Mouse (Mus musculus): ENCODE data around the gene Deaf1.

Deaf1 gene

DNA sequence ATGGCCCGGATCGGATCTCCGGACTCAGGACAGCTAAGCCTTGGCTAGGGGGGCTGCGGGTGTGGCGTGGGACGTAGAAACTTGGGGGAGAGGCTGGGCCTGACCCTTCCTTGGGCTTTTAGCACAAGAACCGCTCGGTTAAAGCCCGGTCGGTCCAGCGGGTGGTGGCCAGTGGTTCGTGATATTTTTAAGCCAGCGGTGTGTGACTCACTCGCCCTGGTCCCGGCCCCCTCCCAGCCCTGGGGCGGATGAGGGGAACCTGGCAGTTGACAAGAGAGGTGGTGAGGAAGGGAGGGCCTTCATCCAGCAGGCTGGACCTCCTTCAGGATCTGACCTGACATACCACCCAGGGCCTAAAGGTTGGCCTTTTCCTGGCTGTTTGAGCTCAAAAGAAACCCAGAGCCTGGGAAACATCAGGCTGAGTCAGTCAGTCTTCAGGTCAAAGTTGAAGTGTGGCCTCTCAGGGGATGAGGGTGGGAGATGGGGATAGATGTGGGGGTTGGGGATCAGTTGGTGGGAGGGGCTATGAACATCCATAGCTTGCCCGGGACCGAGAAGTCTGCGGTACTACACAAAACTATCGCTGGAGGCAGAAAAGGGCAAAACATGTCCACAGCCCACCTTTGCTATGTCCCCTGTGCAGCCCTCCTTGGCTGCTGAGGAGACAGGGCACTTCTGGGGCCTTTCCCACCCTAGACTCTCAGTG lies 11.9 kb upstream of the Deaf1 start:
- DNase-seq (ENCODE audit: low read depth, low spot score), result no peak

GRCm38 (mm10) chr7:141338576-141339131 lies 11.2 kb upstream of the Deaf1 start, which contains the start of gene Eps8l2:
TSS of gene Eps8l2 (plus strand) at chr7:141338880.
- DNase-seq (ENCODE audit: low read depth, low spot score), result no peak

- DNase-seq (ENCODE audit: low read depth, low spot score), result no peak
Observed at GRCm38 (mm10) chr7:141337716-141338416, 10.4 kb upstream of the Deaf1 start.

- no peak for DNase-seq (ENCODE audit: low read depth, low spot score)
Observed at GRCm38 (mm10) chr7:141336296-141336695, 8.8 kb upstream of the Deaf1 start.

GRCm38 (mm10) chr7:141335682-141336081 lies 8.2 kb upstream of the Deaf1 start:
- no peak for DNase-seq (ENCODE audit: low read depth, low spot score)

GRCm38 (mm10) chr7:141335044-141335579 lies 7.6 kb upstream of the Deaf1 start:
- no peak for DNase-seq (ENCODE audit: low read depth, low spot score)

DNA sequence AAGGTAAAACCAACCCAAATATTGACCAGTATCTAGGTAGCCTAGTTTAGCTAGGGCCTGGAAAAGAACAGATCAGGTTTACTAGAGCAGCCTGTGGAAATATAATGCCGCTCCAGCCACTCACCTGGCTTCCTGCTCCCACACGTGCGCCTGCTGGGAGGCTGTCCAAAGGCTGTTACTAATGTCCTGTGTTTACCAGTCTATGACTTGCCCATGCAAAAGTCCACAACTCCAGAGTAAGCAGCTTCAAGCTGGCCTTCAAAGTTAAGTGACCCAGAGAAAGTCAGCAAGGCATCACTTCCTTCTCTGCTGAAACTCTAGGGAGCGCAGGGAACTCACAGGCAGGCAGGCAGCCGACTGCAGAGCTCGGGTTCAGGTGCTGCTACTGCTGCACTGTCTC lies 4.5 kb upstream of the Deaf1 start:
- no peak for DNase-seq (ENCODE audit: low read depth, low spot score)

DNA sequence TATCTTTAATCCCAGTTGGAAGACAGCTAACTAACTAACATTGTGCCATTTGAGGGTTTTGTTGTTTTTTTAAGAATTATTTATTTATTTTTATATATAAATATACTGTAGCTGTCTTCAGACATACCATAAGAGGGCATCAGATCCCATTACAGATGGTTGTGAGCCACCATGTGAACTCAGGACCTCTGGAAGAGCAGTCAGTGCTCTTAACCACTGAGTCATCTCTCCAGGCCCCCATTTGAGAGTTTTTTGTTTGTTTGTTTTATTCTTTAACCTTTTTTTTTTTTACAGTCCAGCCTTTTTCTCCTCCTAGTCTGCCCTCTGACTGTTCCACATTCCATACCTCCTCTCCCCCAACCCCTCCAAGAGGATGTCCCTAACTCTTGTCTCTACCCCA lies 3.2 kb upstream of the Deaf1 start:
- DNase-seq (ENCODE audit: low read depth, low spot score), result no peak

DNA sequence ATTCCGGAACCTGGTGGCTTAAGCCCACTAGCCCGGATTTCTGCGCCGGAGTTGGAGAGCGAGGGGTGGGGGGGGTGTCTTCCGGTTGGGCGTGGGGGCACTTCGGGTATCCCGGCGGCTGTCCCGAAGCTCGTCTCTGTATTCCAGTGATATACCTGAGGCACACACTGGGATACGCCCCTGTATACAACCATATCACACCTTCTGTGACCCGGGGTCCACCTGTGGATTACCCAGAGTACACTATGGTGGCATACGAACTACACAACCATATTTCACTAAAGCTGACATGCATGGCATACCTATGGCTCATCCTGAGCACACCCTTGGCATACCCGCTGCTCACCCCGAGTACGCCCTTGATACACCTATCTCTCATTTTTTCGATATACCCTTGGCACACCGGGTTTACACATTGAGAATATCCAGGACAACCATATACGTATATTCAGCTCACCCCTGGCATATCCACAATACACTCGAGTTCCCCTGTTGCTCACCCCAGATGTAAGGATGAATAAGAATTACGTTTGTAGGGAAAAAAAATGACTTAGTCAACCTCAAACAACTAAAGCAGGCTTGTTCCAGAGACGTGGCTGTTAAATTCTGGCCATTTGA lies 992 bp upstream of the Deaf1 start:
- DNase-seq (ENCODE audit: low read depth, low spot score), result peak; percentile 13

GRCm38 (mm10) chr7:141326546-141327446 lies 694 bp downstream of the Deaf1 start:
- peak; percentile 11 for DNase-seq (ENCODE audit: low read depth, low spot score)

DNA sequence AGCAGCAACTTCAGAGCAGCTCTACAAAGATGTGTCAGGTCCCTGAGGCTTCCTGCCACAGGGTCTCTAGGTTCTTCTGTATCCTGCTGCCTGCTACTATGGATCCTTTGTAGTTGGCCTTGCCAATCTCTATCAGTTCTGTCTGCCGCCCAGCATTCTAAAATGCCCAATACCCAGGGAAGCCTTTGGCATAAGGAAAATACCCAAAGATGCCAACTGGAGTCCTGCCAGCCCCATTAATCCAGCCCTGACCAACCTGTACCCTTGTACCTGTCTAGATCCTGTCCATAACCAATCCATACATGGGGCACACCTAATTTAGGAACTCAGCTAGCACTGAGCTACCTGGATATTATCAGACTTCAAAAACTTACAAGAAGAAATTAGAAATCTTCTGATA lies 2.8 kb downstream of the Deaf1 start:
- no peak for DNase-seq (ENCODE audit: low read depth, low spot score)

DNA sequence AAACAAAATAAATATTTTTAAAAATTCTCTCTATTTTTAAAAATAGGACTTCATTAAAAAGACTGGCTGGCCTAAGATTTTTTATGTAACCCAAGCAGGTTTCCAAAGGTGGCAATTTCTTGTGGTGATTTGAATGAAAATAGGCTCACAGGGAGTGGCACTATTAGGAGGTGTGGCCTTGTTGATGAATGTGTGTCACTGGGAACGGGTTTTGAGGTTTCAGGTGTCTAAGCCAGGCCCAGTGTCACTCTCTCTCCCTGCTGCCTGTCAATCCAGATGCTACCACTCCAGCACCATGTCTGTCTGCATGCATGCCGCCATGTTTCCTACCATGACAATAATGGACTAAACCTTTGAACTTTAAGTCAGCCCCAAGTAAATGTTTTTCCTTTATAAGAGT lies 8.0 kb downstream of the Deaf1 start:
- DNase-seq (ENCODE audit: low read depth, low spot score), result no peak

- DNase-seq (ENCODE audit: low read depth, low spot score), result no peak
Observed at GRCm38 (mm10) chr7:141317619-141318132, 9.8 kb downstream of the Deaf1 start.

DNA sequence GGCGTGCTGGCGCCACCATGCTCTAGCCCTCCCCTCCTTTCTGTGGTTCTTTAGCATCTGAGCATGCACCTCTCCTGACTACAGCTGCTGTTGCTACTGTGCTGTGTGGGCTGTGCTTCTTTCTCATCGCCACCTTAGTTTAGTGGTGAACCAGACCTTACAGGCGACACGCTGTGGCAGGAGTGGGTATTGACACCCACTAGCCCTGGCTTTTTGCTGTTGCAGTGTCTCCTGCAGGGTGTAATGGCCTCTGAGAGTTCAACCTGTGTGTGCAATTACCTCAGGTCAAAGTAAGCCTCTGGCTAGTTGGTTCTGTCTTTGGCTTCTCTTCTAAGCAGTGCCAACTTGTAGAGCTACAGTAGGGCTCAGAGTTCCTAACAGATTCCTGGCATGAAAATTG lies 11.5 kb downstream of the Deaf1 start:
- no peak for DNase-seq (ENCODE audit: low read depth, low spot score)

DNA sequence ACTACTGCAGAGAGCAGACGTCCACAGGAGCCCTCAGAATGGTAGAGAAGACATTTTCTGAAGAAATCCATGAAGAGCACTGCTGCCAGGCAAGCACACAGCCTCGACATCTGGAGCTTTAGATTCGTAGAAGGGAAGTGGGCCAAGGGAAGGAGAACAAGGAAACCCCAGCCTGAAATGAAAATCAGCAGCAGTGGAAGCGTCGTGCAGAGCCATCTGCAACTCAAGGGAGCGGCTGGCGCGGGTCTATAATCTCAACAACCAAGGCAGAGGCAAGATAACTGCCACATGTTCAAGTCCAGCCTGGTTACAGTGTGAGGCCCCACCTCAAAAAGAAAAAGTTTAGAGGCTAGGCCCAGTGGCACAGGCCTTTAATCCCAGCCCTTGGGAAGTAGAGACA lies 12.4 kb downstream of the Deaf1 start:
- DNase-seq (ENCODE audit: low read depth, low spot score), result no peak

- DNase-seq (ENCODE audit: low read depth, low spot score), result no peak
Observed at GRCm38 (mm10) chr7:141314416-141314815, 13.1 kb downstream of the Deaf1 start.

GRCm38 (mm10) chr7:141304537-141304936 lies 23.0 kb downstream of the Deaf1 start:
- DNase-seq (ENCODE audit: low read depth, low spot score), result no peak

DNA sequence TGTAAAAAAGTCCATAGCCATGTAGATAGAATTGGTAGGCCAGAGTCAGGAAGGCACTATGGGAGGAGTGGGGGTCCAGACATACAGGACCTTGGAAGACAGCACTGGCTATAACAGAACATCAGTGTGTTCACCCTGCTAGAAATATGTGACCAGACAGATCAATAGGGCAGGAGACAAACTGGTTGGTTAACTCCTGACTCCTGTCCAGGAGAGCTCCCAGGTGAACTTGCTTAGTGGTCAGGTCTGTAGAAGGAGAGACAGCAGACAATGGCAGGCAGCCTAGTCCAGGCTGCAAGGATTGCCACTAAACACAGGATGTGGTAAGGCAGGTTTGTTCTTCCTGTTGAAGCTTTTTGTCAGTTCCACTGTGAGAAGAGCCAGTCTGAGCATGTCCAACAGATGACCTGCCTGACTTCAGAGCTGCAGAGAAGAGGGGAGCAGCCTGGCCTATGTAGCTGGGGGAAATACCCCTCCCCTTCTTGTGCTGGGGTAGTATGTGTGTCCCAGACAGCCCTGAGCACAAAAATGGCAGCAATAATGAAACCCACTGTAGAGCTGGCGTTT lies 24.7 kb downstream of the Deaf1 start:
- no peak for DNase-seq (ENCODE audit: low read depth, low spot score)

- DNase-seq (ENCODE audit: low read depth, low spot score), result no peak
Observed at GRCm38 (mm10) chr7:141301386-141301785, 26.1 kb downstream of the Deaf1 start.

DNA sequence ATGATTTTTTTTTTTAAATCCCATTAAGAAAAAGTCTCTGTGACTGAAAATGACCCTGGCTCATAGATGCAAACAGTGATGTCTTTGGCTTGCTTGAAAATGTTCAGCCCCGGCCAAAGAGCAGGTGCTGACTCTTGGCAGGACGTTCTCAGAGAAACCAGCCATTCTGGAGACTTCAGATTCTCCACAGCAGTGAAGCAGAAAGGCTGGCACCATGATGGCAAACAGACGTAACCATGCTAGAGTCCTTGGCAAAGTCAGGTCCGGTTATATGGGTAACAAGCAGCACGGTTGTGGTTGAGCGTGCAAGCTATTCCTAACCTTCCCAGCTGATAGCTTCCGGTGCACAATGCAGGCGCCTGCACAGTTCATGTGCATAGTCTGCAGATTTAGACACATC lies 28.3 kb downstream of the Deaf1 start:
- no peak for DNase-seq (ENCODE audit: low read depth, low spot score)

Measured in embryo, embryonic 11.5 days (tissue).